ENCODE assay signal across 37 mouse cellular contexts in genomic region chr16:11266556-11266955, GRCm38 (mm10). TPM values are rescaled to one million over a fixed set of nuclear protein-coding genes. Genes with fewer than 3 reads are reported as not detected.
DNase-seq lines count a peak whose midpoint lies in the region; ATAC-seq lines count a peak whose summit lies in the region.
"Had no signal": no experiment of that assay in that cellular context is flagged by ENCODE, and none has a peak within 500 bp of the region (broad histone marks: within the 10 kb centered on the region; RNA-seq: fewer than 3 reads in every experiment).

No protein-coding gene starts in this region.

- H3K36me3 ChIP-seq in kidney, embryonic 14.5 days (ENCODE audit: control insufficient read depth, insufficient read depth, low read length) = no peaks in the 10 kb centered on the region
- H3K36me3 ChIP-seq in limb, embryonic 11.5 days (ENCODE audit: control insufficient read depth, insufficient read depth, low read length) = no peaks in the 10 kb centered on the region
- H3K36me3 ChIP-seq: embryonic facial prominence, embryonic 13.5 days; forebrain, embryonic 10.5 days; forebrain, embryonic 15.5 days; heart, embryonic 12.5 days; hindbrain, embryonic 13.5 days; liver, embryonic 15.5 days; lung, embryonic 15.5 days; midbrain, embryonic 10.5 days; stomach, embryonic 15.5 days had no signal

- no peak for ATAC-seq in kidney, embryonic 14.5 days (ENCODE audit: low FRiP score, low TSS enrichment)
- no peak for ATAC-seq in limb, embryonic 11.5 days (ENCODE audit: insufficient number of reproducible peaks, low FRiP score, low TSS enrichment, low read depth)
- ATAC-seq: forebrain, embryonic 15.5 days; midbrain, embryonic 16.5 days; Patski had no signal

- H3K27me3 ChIP-seq in kidney, embryonic 14.5 days (ENCODE audit: control insufficient read depth, insufficient read depth, low read length) = no peaks in the 10 kb centered on the region
- no peaks in the 10 kb centered on the region for H3K27me3 ChIP-seq in limb, embryonic 11.5 days (ENCODE audit: control insufficient read depth, insufficient read depth, low read length)
- H3K27me3 ChIP-seq: embryonic facial prominence, embryonic 13.5 days; forebrain, embryonic 15.5 days; heart, embryonic 12.5 days; hindbrain, embryonic 13.5 days; liver, embryonic 15.5 days; lung, embryonic 15.5 days; Patski; stomach, embryonic 15.5 days had no signal

- H3K27ac ChIP-seq in kidney, embryonic 14.5 days (ENCODE audit: low read depth, low read length) = no peak overlapping the region
- 0 out of 2 replicates have a peak overlapping the region, but pooled peaks have one; percentile 4 for H3K27ac ChIP-seq in limb, embryonic 11.5 days (replicated peaks; ENCODE audit: low read depth, low read length)
- H3K27ac ChIP-seq: embryonic facial prominence, embryonic 13.5 days; forebrain, embryonic 10.5 days; forebrain, embryonic 15.5 days; gastrocnemius, adult 2 months; heart, adult 2 months; hindbrain, embryonic 13.5 days; left cerebral cortex, adult 2 months; liver, embryonic 15.5 days; lung, embryonic 15.5 days; midbrain, embryonic 10.5 days; stomach, embryonic 15.5 days had no signal

- no peak overlapping the region for H3K9ac ChIP-seq in kidney, embryonic 14.5 days (ENCODE audit: low read depth, low read length)
- no peak overlapping the region for H3K9ac ChIP-seq in limb, embryonic 11.5 days (ENCODE audit: low read length)
- H3K9ac ChIP-seq: embryonic facial prominence, embryonic 13.5 days; forebrain, embryonic 15.5 days; heart, embryonic 12.5 days; hindbrain, embryonic 13.5 days; liver, embryonic 15.5 days; lung, embryonic 15.5 days; stomach, embryonic 15.5 days had no signal

- H3K4me1 ChIP-seq in kidney, embryonic 14.5 days (ENCODE audit: control insufficient read depth, insufficient read depth, low read length) = no peaks in the 10 kb centered on the region
- H3K4me1 ChIP-seq in limb, embryonic 11.5 days (ENCODE audit: control insufficient read depth, insufficient read depth, low read length) = 0 out of 2 replicates have a peak, but pooled peaks cover 4% of the 10 kb centered on the region
- H3K4me1 ChIP-seq: forebrain, embryonic 15.5 days; heart, embryonic 12.5 days; hindbrain, embryonic 13.5 days; lung, embryonic 15.5 days; midbrain, embryonic 10.5 days; stomach, embryonic 15.5 days had no signal

- 77% methylated on average over 2 of the region's 2 CpGs for WGBS in kidney, embryonic 14.5 days
- WGBS in limb, embryonic 11.5 days = 88% methylated on average over 2 of the region's 2 CpGs

- peak; percentile 53 for DNase-seq in kidney, adult 18-20 months
- peak; percentile 78 to 84 for DNase-seq in kidney, adult 8-10 months
- DNase-seq in kidney, postnatal 10 days = peak; percentile 38
- DNase-seq in limb, embryonic 11.5 days (ENCODE audit: low spot score) = no peak
- no peak for DNase-seq in layer of hippocampus, postnatal 14 days (ENCODE audit: low spot score in 2 of 2)
- DNase-seq in layer of hippocampus, adult 18-20 months (ENCODE audit: low spot score in 2 of 2) = no peak
- DNase-seq: adrenal gland, postnatal 14 days; cerebellum, adult 11 months; cerebellum, adult 9-11 months; gastrocnemius, adult 2 months; heart, adult 2 months; heart, postnatal 4 days; layer of hippocampus, adult 9-11 months; right cerebral cortex, postnatal 25 days; thymus, adult 18-20 months; thymus, postnatal 25 days had no signal

- no peaks in the 10 kb centered on the region for H3K9me3 ChIP-seq in kidney, embryonic 14.5 days (ENCODE audit: control insufficient read depth, low read length)
- H3K9me3 ChIP-seq in limb, embryonic 11.5 days (ENCODE audit: control insufficient read depth, low read length) = no peaks in the 10 kb centered on the region
- H3K9me3 ChIP-seq: embryonic facial prominence, embryonic 13.5 days; forebrain, embryonic 10.5 days; forebrain, embryonic 15.5 days; heart, embryonic 12.5 days; hindbrain, embryonic 13.5 days; liver, embryonic 15.5 days; lung, embryonic 15.5 days; midbrain, embryonic 10.5 days; stomach, embryonic 15.5 days had no signal

- H3K4me3 ChIP-seq in kidney, embryonic 14.5 days (ENCODE audit: low read length) = no peak overlapping the region
- H3K4me3 ChIP-seq in limb, embryonic 11.5 days (ENCODE audit: low read depth, low read length) = no peak overlapping the region
- H3K4me3 ChIP-seq: embryonic facial prominence, embryonic 13.5 days; forebrain, embryonic 10.5 days; forebrain, embryonic 15.5 days; gastrocnemius, adult 2 months; heart, adult 2 months; heart, embryonic 12.5 days; hindbrain, embryonic 13.5 days; left cerebral cortex, adult 2 months; liver, embryonic 15.5 days; lung, embryonic 15.5 days; midbrain, embryonic 10.5 days; stomach, embryonic 15.5 days had no signal

- H3K4me2 ChIP-seq in kidney, embryonic 14.5 days (replicated peaks; ENCODE audit: low read depth, low read length) = no peak overlapping the region
- no peak overlapping the region for H3K4me2 ChIP-seq in limb, embryonic 11.5 days (ENCODE audit: low read depth, severe bottlenecking)
- H3K4me2 ChIP-seq: embryonic facial prominence, embryonic 13.5 days; forebrain, embryonic 15.5 days; heart, embryonic 12.5 days; hindbrain, embryonic 13.5 days; liver, embryonic 15.5 days; lung, embryonic 15.5 days; stomach, embryonic 15.5 days had no signal

RNA-seq across cellular contexts. Expression of gene Gspt1, which starts 12.4 kb away (rescaled TPM):
- 106 and 107 TPM in 2 replicates for polyA plus RNA-seq in kidney, embryonic 14.5 days (2014; fragmentation: Nextera tagmentation; extraction: Ambion mirVana)
- 119 and 123 TPM in 2 replicates for polyA plus RNA-seq in limb, embryonic 11.5 days (2014; fragmentation: Nextera tagmentation; extraction: Ambion mirVana)
- 10 to 100 TPM; 92.4 to 95.1 TPM for total RNA-seq in layer of hippocampus, postnatal 14 days (2021)
- total RNA-seq in layer of hippocampus, adult 18-20 months (2021) = 10 to 100 TPM; 85.7 to 88.7 TPM

RNA-seq across cellular contexts. Expression of gene Tnfrsf17, which starts 47.1 kb away (rescaled TPM):
- polyA plus RNA-seq in kidney, embryonic 14.5 days (2014; fragmentation: Nextera tagmentation; extraction: Ambion mirVana) = not detected in 2 replicates
- polyA plus RNA-seq in limb, embryonic 11.5 days (2014; fragmentation: Nextera tagmentation; extraction: Ambion mirVana) = not detected in 2 replicates
- not detected for total RNA-seq in layer of hippocampus, postnatal 14 days (2021)
- total RNA-seq in layer of hippocampus, adult 18-20 months (2021) = under 1 TPM; 0.54 to 0.56 TPM
- total RNA-seq: adrenal gland, postnatal 14 days; common myeloid progenitor, adult 5-6 weeks; gastrocnemius, adult 2 months; gastrocnemius, postnatal 4 days; heart, adult 2 months; heart, postnatal 4 days; left cerebral cortex, adult 2 months; left cerebral cortex, postnatal 25 days; megakaryocyte progenitor cell, adult 5-6 weeks; MEL; neutrophil, adult 5-6 weeks had no signal
- polyA plus RNA-seq: forebrain, embryonic 10.5 days; forebrain, embryonic 15.5 days; heart, embryonic 12.5 days; heart, postnatal 0 days; hindbrain, embryonic 13.5 days; liver, embryonic 15.5 days; lung, embryonic 15.5 days; midbrain, embryonic 16.5 days; neural tube, embryonic 11.5 days; Patski; stomach, embryonic 15.5 days had no signal

RNA-seq across cellular contexts. Expression of gene Snx29, which starts 56.2 kb away (rescaled TPM):
- 8.6 and 17.7 TPM in 2 replicates for polyA plus RNA-seq in kidney, embryonic 14.5 days (2014; fragmentation: Nextera tagmentation; extraction: Ambion mirVana)
- polyA plus RNA-seq in limb, embryonic 11.5 days (2014; fragmentation: Nextera tagmentation; extraction: Ambion mirVana) = 9.5 and 10.3 TPM in 2 replicates
- total RNA-seq in layer of hippocampus, postnatal 14 days (2021) = 10 to 100 TPM; 26.9 to 33.6 TPM
- 10 to 100 TPM; 20.5 to 24.6 TPM for total RNA-seq in layer of hippocampus, adult 18-20 months (2021)

Comparison
In these comparisons a context has a peak if more than half of its experiments do, and no peak if none do; other contexts are left out.
1. DNase-seq: peak in kidney, adult 18-20 months (single experiment), kidney, adult 8-10 months (2 of 2) and kidney, postnatal 10 days (single experiment); none in limb, embryonic 11.5 days (single experiment), layer of hippocampus, postnatal 14 days (0 of 2) and layer of hippocampus, adult 18-20 months (0 of 2).